Mouse (Mus musculus) left cerebral cortex, postnatal 4 days (tissue): ENCODE measurements around the gene Pin1rt1. TPM values are rescaled to one million over a fixed set of nuclear protein-coding genes. Genes with fewer than 3 reads are reported as not detected.
A peak's percentile ranks its signal among the peaks of the same experiment; 100 is the strongest.

Experiments used
- DNase-seq: peaks from one replicate; pipeline ENCODE4 v3.0.0-alpha.2; 2022
- intact Hi-C: fragments of 180-260 bp; cut with DNase I; formaldehyde crosslinking; loops from one replicate; pipeline ENCODE4 v1.15.1; 2025
- total RNA-seq, 2 experiments: library from RNA; stranded (reverse); gene quantifications; 2 replicates each; pipeline ENCODE4 v1.2.3; 2021

The Pin1rt1 gene
- total RNA-seq, 2 experiments from 2014 or later, result not detected

GRCm38 (mm10) chr2:104714254-104714691, 1.9 kb downstream of the Pin1rt1 start:
- DNase-seq, result peak; percentile 63
- intact Hi-C loops, result no loop called here

GRCm38 (mm10) chr2:104712486-104712809, 3.7 kb downstream of the Pin1rt1 start:
- intact Hi-C loops, result no loop called here
- no peak for DNase-seq

GRCm38 (mm10) chr2:104711585-104712485, 4.3 kb downstream of the Pin1rt1 start, which contains the start of gene Tcp11l1:
Gene Tcp11l1 (minus strand): TSS chr2:104712169.
- intact Hi-C loops, result no loop called here
- DNase-seq, result peak; percentile 68

- intact Hi-C loops, result no loop called here
- no peak for DNase-seq
Measured at GRCm38 (mm10) chr2:104710670-104711370, 5.4 kb downstream of the Pin1rt1 start.

GRCm38 (mm10) chr2:104709786-104710337, 6.3 kb downstream of the Pin1rt1 start:
- DNase-seq, result no peak
- intact Hi-C loops, result no loop called here

- no peak for DNase-seq
- intact Hi-C loops, result no loop called here
Measured at GRCm38 (mm10) chr2:104704355-104704754, 11.8 kb downstream of the Pin1rt1 start.

GRCm38 (mm10) chr2:104703158-104703557, 13.0 kb downstream of the Pin1rt1 start:
- DNase-seq, result no peak
- intact Hi-C loops, result no loop called here

GRCm38 (mm10) chr2:104699659-104700058, 16.5 kb downstream of the Pin1rt1 start:
- intact Hi-C loops, result no loop called here

GRCm38 (mm10) chr2:104692551-104692950, 23.6 kb downstream of the Pin1rt1 start:
- intact Hi-C loops, result no loop called here
- no peak for DNase-seq

More at GRCm38 (mm10) chr2:104699659-104700058, 16.5 kb downstream of the Pin1rt1 start:
- no peak for DNase-seq

- intact Hi-C loops, result no loop called here
Measured at GRCm38 (mm10) chr2:104690720-104691119, 25.5 kb downstream of the Pin1rt1 start.

GRCm38 (mm10) chr2:104688724-104689123, 27.5 kb downstream of the Pin1rt1 start:
- intact Hi-C loops, result loop anchor here (5.0 kb wide), 1 partner anchor 89 kb away; no protein-coding TSS in a partner anchor
- DNase-seq, result no peak

More at GRCm38 (mm10) chr2:104690720-104691119, 25.5 kb downstream of the Pin1rt1 start:
- no peak for DNase-seq

- intact Hi-C loops, result loop anchor here (5.0 kb wide), 1 partner anchor 89 kb away; no protein-coding TSS in a partner anchor
- DNase-seq, result no peak
Measured at GRCm38 (mm10) chr2:104688321-104688720, 27.9 kb downstream of the Pin1rt1 start.

- intact Hi-C loops, result loop anchor here (5.0 kb wide), 1 partner anchor 90 kb away; no protein-coding TSS in a partner anchor
- DNase-seq, result no peak
Measured at GRCm38 (mm10) chr2:104687261-104687660, 28.9 kb downstream of the Pin1rt1 start.

GRCm38 (mm10) chr2:104685418-104685817, 30.8 kb downstream of the Pin1rt1 start:
- peak; percentile 83 for DNase-seq
- intact Hi-C loops, result loop anchor here (5.0 kb wide), 1 partner anchor 92 kb away; no protein-coding TSS in a partner anchor

GRCm38 (mm10) chr2:104684771-104685170, 31.4 kb downstream of the Pin1rt1 start:
- intact Hi-C loops, result loop anchor here (5.0 kb wide), 1 partner anchor 93 kb away; no protein-coding TSS in a partner anchor
- DNase-seq, result no peak

GRCm38 (mm10) chr2:104677326-104677725, 38.9 kb downstream of the Pin1rt1 start:
- DNase-seq, result no peak

GRCm38 (mm10) chr2:104671724-104672123, 44.5 kb downstream of the Pin1rt1 start:
- no peak for DNase-seq
- intact Hi-C loops, result no loop called here

More at GRCm38 (mm10) chr2:104677326-104677725, 38.9 kb downstream of the Pin1rt1 start:
- intact Hi-C loops, result no loop called here

GRCm38 (mm10) chr2:104669122-104669804, 46.9 kb downstream of the Pin1rt1 start:
- intact Hi-C loops, result no loop called here

More at GRCm38 (mm10) chr2:104669122-104669804, 46.9 kb downstream of the Pin1rt1 start:
- DNase-seq, result no peak
